Mouse (Mus musculus) liver, adult 2 months (tissue): ENCODE results near the gene Mospd1.
A peak's percentile ranks its signal among the peaks of the same experiment; 100 is the strongest.

Experiments
- CTCF ChIP-seq: fragments of 200-500 bp; IDR thresholded peaks from 2 replicates; pipeline ENCODE4 v1.5.1; 2011; ENCODE audit warnings: low read depth, low read length, control low read depth
- POLR2A ChIP-seq: fragments of 200-500 bp; IDR thresholded peaks from 2 replicates; pipeline ENCODE4 v1.6.1; 2011; ENCODE audit warnings: low read length, control low read depth; ENCODE audit not compliant: insufficient read depth; ENCODE audit errors: extremely low read depth

DNA sequence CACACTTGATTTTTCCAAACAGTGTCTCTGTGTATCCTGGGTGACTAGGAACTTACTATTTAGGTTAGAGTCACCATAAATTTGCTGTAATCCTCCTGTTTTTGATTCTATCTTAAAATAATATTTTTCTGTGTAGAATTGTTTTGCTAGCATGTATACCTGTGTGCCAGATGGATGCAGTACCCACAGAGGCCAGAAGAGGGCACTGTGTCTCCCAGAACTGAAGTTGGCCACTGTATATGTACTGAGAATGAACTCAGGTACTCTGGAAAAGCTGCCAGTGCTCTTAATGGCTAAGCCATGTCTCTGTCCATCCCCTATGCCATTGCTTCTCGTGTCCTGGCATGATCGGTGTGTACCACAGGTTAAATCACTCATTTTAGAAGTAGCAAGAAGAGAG is 28.8 kb downstream of the Mospd1 start:
- TF ChIP-seq CTCF, result peak; percentile 71
- no peak for TF ChIP-seq POLR2A
